Mouse (Mus musculus): ENCODE measurements around the gene Paox. TPM values are rescaled to one million over a fixed set of nuclear protein-coding genes. Genes with fewer than 3 reads are reported as not detected.

The Paox gene
- polyA plus RNA-seq, 1 experiment from 2014 or later = 12.4 TPM

DNA sequence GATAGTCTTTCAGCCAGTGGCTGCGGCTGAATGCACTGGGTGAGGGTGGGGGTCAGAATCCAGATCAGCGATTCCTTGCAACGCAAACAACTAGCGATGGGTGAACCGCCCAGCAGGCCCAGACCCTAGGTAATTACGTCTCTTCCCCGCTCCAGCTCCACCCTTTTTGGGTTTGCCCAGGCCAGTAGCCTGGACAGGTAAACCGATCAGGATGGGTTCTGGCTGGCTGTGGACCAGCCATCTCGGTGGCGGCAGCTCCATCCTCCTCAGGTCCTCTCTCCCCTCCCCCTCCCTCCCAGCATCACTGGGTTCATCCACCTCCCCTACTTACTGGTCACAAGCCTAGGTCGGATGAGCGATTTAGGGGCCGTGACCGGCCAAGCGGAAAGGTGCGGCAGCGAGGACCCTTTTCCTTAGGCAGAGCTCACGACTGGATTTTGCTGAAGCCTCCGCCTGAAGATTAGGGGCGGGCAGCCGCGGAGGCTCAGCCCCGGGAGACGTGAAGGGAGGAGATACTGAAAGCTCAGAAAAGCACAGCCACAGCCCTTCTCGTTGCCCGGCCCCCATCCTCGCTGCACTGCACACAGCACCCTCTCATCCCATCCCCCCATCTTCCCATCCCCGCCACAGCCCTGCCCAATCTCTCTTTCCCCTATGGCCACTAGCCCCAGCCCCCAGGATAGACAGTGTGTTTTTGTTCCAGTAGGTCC lies 38.8 kb downstream of the Paox start, which contains the start of gene Sprn:
TSS of gene Sprn (minus strand) at position 660 of the 710 bp plus-strand sequence.
- WGBS = 3% methylated on average over 28 of the region's 28 CpGs
- peak within 1 kb of the TSS; percentile 48 for H3K4me2 ChIP-seq (ENCODE audit: low read length)
- peak within 1 kb of the TSS in 1 of 2 experiments; percentile 28; a peak in 3 of 4 replicates for H3K4me3 ChIP-seq (ENCODE audit: control insufficient read depth in 1 of 2, insufficient read depth in 1 of 2, low read depth in 1 of 2, low read length in 2 of 2)
- H3K27ac ChIP-seq (replicated peaks in 1 of 2; ENCODE audit: control insufficient read depth in 1 of 2, insufficient read depth in 1 of 2, low read depth in 2 of 2, low read length in 2 of 2) = no peak within 1 kb of the TSS
- H3K9ac ChIP-seq (ENCODE audit: low read length) = no peak within 1 kb of the TSS
- no peaks in the 10 kb centered on the region; a peak in 1 of 4 replicates for H3K4me1 ChIP-seq (ENCODE audit: control insufficient read depth in 2 of 2, insufficient read depth in 2 of 2, low read length in 2 of 2)
- ATAC-seq (ENCODE audit: insufficient number of reproducible peaks, insufficient read depth, low FRiP score, low read depth) = no peak
- H3K9me3 ChIP-seq (ENCODE audit: control insufficient read depth, low read length) = no peaks in the 10 kb centered on the region
- peaks cover 8% of the 10 kb centered on the region for H3K36me3 ChIP-seq (ENCODE audit: control insufficient read depth, insufficient read depth, low read length)
- H3K27me3 ChIP-seq (ENCODE audit: control insufficient read depth, insufficient read depth, low read length) = peaks cover 55% of the 10 kb centered on the region

DNA sequence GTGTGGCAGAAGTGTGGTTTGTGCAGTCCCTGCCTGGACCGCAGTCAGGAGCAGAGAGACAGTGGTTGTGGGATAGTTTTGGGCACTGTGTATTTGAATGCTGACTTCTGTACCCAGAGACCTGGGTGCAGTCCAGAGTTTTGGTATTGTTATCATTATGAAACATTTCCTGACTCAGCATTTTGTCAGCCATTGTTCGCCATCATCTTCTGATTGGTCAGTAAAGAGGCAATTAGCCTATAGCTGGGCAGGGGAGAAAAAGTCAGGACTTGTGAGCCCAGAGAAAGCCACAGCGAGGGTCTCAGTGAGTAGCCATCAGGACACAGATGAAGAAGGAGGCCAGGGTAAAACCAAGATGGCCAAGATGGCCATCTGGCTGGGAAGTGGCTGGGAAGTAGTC lies 44.8 kb downstream of the Paox start:
- no peak for ATAC-seq (ENCODE audit: insufficient number of reproducible peaks, insufficient read depth, low FRiP score, low read depth)
- 69% methylated on average over 3 of the region's 3 CpGs for WGBS
- H3K4me2 ChIP-seq (ENCODE audit: low read length) = no peak overlapping the region
- no peaks in the 10 kb centered on the region for H3K9me3 ChIP-seq (ENCODE audit: control insufficient read depth, low read length)
- no peaks in the 10 kb centered on the region for H3K4me1 ChIP-seq (ENCODE audit: control insufficient read depth in 2 of 2, insufficient read depth in 2 of 2, low read length in 2 of 2)
- no peak overlapping the region for H3K27ac ChIP-seq (replicated peaks in 1 of 2; ENCODE audit: control insufficient read depth in 1 of 2, insufficient read depth in 1 of 2, low read depth in 2 of 2, low read length in 2 of 2)
- H3K36me3 ChIP-seq (ENCODE audit: control insufficient read depth, insufficient read depth, low read length) = no peaks in the 10 kb centered on the region
- no peak overlapping the region for H3K4me3 ChIP-seq (ENCODE audit: control insufficient read depth in 1 of 2, insufficient read depth in 1 of 2, low read depth in 1 of 2, low read length in 2 of 2)
- H3K9ac ChIP-seq (ENCODE audit: low read length) = no peak overlapping the region
- peaks cover 22% of the 10 kb centered on the region for H3K27me3 ChIP-seq (ENCODE audit: control insufficient read depth, insufficient read depth, low read length)

DNA sequence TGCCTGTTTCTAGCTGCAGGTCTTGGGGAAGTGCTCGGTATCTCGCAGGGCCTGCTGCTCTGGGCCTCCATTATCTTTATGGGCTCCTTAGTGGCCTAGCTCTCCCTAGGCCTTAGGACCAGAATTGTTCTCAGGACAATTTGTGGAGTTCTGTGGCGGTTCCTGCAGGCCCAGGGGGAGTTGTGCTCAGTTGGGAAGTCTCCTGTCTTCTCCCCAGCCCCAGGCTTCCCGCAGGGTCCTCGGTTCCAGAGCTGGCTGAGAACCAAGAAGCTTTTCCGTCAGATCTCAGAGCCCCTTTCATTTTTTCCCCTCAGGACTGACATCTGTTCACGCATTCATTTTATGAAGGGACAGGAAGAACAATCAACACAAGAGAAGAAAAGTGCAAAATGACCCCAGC lies 49.1 kb downstream of the Paox start, which contains the start of gene Olfr522:
TSS of gene Olfr522 (minus strand) at position 101 of the 400 bp plus-strand sequence.
- H3K4me2 ChIP-seq (ENCODE audit: low read length) = no peak within 1 kb of the TSS
- 64% methylated on average over 7 of the region's 7 CpGs for WGBS
- no peak within 1 kb of the TSS for H3K27ac ChIP-seq (replicated peaks in 1 of 2; ENCODE audit: control insufficient read depth in 1 of 2, insufficient read depth in 1 of 2, low read depth in 2 of 2, low read length in 2 of 2)

DNA sequence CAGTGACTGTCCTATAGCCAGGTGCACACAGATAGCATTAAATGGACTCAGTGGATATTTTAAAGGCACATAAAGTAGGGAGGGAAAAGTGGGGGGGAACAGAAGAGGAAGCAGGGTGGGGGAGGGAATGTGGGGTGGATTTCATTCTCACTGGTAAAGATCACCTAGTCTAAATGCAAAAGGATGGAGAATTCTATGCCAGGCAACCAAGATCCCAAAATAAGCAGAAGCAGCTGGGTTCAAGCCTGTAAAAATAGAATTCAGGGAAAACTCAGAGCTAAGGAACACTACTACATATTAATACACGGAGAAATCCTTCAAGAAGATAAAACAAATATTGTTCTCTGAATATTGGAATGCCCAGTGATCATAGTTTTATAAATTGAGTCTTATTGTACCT lies 52.4 kb downstream of the Paox start:
- 57% methylated on average over 1 of the region's 1 CpGs for WGBS
- H3K9me3 ChIP-seq (ENCODE audit: control insufficient read depth, low read length) = no peaks in the 10 kb centered on the region

More for the DNA sequence above, 49.1 kb downstream of the Paox start, which contains the start of gene Olfr522:
- H3K4me1 ChIP-seq (ENCODE audit: control insufficient read depth in 2 of 2, insufficient read depth in 2 of 2, low read length in 2 of 2) = no peaks in the 10 kb centered on the region
- no peaks in the 10 kb centered on the region for H3K36me3 ChIP-seq (ENCODE audit: control insufficient read depth, insufficient read depth, low read length)
- no peak for ATAC-seq (ENCODE audit: insufficient number of reproducible peaks, insufficient read depth, low FRiP score, low read depth)
- H3K9ac ChIP-seq (ENCODE audit: low read length) = no peak within 1 kb of the TSS
- no peaks in the 10 kb centered on the region for H3K9me3 ChIP-seq (ENCODE audit: control insufficient read depth, low read length)
- H3K27me3 ChIP-seq (ENCODE audit: control insufficient read depth, insufficient read depth, low read length) = no peaks in the 10 kb centered on the region
- no peak within 1 kb of the TSS for H3K4me3 ChIP-seq (ENCODE audit: control insufficient read depth in 1 of 2, insufficient read depth in 1 of 2, low read depth in 1 of 2, low read length in 2 of 2)

DNA sequence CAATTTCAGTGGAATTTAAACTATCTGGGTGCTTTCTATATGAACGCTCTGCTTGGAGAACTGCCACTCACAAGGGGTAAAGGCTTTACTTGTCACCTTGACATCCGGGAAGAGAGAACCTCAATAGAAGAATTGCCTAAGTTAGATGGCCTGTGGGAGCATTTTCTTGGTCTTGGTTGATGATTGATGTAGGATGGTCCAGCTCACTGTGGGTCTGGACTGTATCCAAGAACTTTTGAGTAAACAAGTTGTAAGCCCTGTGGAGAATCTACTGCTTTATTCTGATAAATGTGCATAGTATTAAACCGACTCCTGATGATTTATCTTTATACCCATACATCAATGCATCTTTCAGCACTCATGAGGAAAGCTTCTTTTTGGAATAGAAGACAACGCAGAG lies 53.8 kb downstream of the Paox start:
- H3K9ac ChIP-seq (ENCODE audit: low read length) = no peak overlapping the region
- WGBS = 69% methylated on average over 4 of the region's 4 CpGs

More for the DNA sequence above, 52.4 kb downstream of the Paox start:
- no peaks in the 10 kb centered on the region for H3K27me3 ChIP-seq (ENCODE audit: control insufficient read depth, insufficient read depth, low read length)
- no peak overlapping the region for H3K4me3 ChIP-seq (ENCODE audit: control insufficient read depth in 1 of 2, insufficient read depth in 1 of 2, low read depth in 1 of 2, low read length in 2 of 2)
- no peaks in the 10 kb centered on the region for H3K4me1 ChIP-seq (ENCODE audit: control insufficient read depth in 2 of 2, insufficient read depth in 2 of 2, low read length in 2 of 2)
- no peak overlapping the region for H3K27ac ChIP-seq (replicated peaks in 1 of 2; ENCODE audit: control insufficient read depth in 1 of 2, insufficient read depth in 1 of 2, low read depth in 2 of 2, low read length in 2 of 2)
- H3K4me2 ChIP-seq (ENCODE audit: low read length) = no peak overlapping the region
- no peaks in the 10 kb centered on the region for H3K36me3 ChIP-seq (ENCODE audit: control insufficient read depth, insufficient read depth, low read length)
- ATAC-seq (ENCODE audit: insufficient number of reproducible peaks, insufficient read depth, low FRiP score, low read depth) = no peak
- no peak overlapping the region for H3K9ac ChIP-seq (ENCODE audit: low read length)

DNA sequence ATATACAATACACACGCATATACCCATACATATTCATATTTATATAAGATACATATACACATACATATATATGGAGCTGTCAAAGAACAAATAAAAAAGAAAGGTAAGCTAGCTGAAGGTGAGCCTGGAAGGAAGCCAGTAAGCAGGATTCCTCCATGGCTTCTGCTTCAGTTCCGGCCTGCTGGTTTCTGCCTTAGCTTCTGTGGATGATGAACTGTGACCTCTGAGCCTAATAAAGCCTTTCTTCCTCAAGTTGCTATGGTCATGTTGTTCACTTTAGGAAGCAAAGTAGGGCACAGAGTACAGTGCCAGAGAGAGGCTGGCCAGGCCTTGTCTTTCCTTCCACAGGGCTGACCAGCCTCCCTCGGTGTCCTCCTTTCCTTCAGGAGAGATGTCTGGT lies 55.3 kb downstream of the Paox start:
- Histone ChIP-seq H3K36me3 (ENCODE audit: control insufficient read depth, insufficient read depth, low read length) (no peaks in the 10 kb centered on the region), H3K4me2 (ENCODE audit: low read length) (no peak overlapping the region), H3K4me3 (ENCODE audit: control insufficient read depth in 1 of 2, insufficient read depth in 1 of 2, low read depth in 1 of 2, low read length in 2 of 2) (no peak overlapping the region), H3K27ac (replicated peaks in 1 of 2; ENCODE audit: control insufficient read depth in 1 of 2, insufficient read depth in 1 of 2, low read depth in 2 of 2, low read length in 2 of 2) (no peak overlapping the region), H3K4me1 (ENCODE audit: control insufficient read depth in 2 of 2, insufficient read depth in 2 of 2, low read length in 2 of 2) (no peaks in the 10 kb centered on the region), H3K9me3 (ENCODE audit: control insufficient read depth, low read length) (no peaks in the 10 kb centered on the region), H3K9ac (ENCODE audit: low read length) (no peak overlapping the region), H3K27me3 (ENCODE audit: control insufficient read depth, insufficient read depth, low read length) (no peaks in the 10 kb centered on the region)
- no peak for ATAC-seq (ENCODE audit: insufficient number of reproducible peaks, insufficient read depth, low FRiP score, low read depth)
- WGBS = 84% methylated on average over 3 of the region's 3 CpGs

More for the DNA sequence above, 53.8 kb downstream of the Paox start:
- no peak for ATAC-seq (ENCODE audit: insufficient number of reproducible peaks, insufficient read depth, low FRiP score, low read depth)
- Histone ChIP-seq H3K27ac (replicated peaks in 1 of 2; ENCODE audit: control insufficient read depth in 1 of 2, insufficient read depth in 1 of 2, low read depth in 2 of 2, low read length in 2 of 2) (no peak overlapping the region), H3K4me3 (ENCODE audit: control insufficient read depth in 1 of 2, insufficient read depth in 1 of 2, low read depth in 1 of 2, low read length in 2 of 2) (no peak overlapping the region), H3K27me3 (ENCODE audit: control insufficient read depth, insufficient read depth, low read length) (no peaks in the 10 kb centered on the region), H3K4me2 (ENCODE audit: low read length) (no peak overlapping the region), H3K36me3 (ENCODE audit: control insufficient read depth, insufficient read depth, low read length) (no peaks in the 10 kb centered on the region), H3K4me1 (ENCODE audit: control insufficient read depth in 2 of 2, insufficient read depth in 2 of 2, low read length in 2 of 2) (no peaks in the 10 kb centered on the region), H3K9me3 (ENCODE audit: control insufficient read depth, low read length) (no peaks in the 10 kb centered on the region)

DNA sequence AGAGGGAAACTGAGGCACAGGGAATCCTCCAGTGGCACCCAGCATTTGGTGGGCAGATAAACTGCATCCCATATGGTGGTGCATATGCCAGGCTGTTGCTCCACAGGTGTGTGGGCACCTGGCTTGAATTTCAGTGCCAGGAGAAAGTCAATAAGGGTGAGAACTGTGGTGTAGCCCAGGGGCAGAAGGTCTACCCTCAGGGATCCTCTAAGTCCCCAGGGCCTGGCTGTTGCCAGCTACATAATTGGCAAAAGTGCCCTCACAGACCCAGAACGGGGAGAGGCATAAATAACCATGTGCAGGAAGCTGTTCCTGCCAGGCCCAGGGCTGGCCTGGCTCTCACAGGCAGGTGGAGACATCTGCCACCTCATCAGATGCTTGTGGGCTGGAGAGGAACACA lies 57.3 kb downstream of the Paox start, which contains the start of gene Olfr523:
TSS of gene Olfr523 (plus strand) at position 282 of the 400 bp plus-strand sequence.
- Histone ChIP-seq H3K27me3 (ENCODE audit: control insufficient read depth, insufficient read depth, low read length) (no peaks in the 10 kb centered on the region), H3K9ac (ENCODE audit: low read length) (no peak within 1 kb of the TSS), H3K4me1 (ENCODE audit: control insufficient read depth in 2 of 2, insufficient read depth in 2 of 2, low read length in 2 of 2) (no peaks in the 10 kb centered on the region), H3K36me3 (ENCODE audit: control insufficient read depth, insufficient read depth, low read length) (no peaks in the 10 kb centered on the region), H3K4me3 (ENCODE audit: control insufficient read depth in 1 of 2, insufficient read depth in 1 of 2, low read depth in 1 of 2, low read length in 2 of 2) (no peak within 1 kb of the TSS), H3K27ac (replicated peaks in 1 of 2; ENCODE audit: control insufficient read depth in 1 of 2, insufficient read depth in 1 of 2, low read depth in 2 of 2, low read length in 2 of 2) (no peak within 1 kb of the TSS), H3K4me2 (ENCODE audit: low read length) (no peak within 1 kb of the TSS), H3K9me3 (ENCODE audit: control insufficient read depth, low read length) (no peaks in the 10 kb centered on the region)
- WGBS = 38% methylated on average over 1 of the region's 1 CpGs
- ATAC-seq (ENCODE audit: insufficient number of reproducible peaks, insufficient read depth, low FRiP score, low read depth) = no peak
